Mouse (Mus musculus) kidney, postnatal 36 days (tissue): ENCODE results near the gene Il17d.

Experiments
- DNase-seq, 2 experiments: peaks; one replicate each; pipeline ENCODE4 v3.0.0; 2021 to 2022; ENCODE audit warnings: mixed read lengths in 2 of 2

Gene Il17d

DNA sequence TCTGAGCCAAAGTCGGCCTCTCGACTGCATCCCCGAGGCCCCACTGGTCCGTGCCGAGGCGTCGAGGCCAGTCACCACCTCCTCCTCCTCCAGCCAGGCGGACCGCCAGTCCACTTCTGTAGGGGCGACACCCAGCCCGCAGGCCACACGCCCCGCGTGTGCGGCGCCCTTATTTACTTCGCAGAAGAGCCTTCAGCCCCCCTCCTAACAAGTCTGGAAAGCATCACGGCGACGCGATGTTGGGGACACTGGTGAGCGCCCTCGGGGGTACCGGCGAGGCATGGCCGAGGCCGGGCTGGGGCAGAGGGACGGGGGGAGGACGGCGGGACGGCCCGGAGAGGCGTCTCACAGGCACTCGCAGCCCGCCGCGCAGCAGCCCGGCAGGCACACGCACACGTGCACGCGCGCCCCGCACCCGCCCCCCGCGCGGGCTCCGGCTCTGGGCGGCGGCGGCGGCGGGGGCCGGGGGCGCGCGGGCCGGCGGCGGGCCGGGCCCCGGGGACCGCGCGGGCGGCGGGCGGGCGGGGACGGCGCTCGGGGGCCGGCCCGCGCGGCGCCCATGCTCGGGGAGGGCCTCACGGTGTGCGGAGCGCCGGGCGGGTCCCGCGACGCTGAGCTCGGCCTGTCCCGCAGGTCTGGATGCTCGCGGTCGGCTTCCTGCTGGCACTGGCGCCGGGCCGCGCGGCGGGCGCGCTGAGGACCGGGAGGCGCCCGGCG is at the start of gene Il17d:
TSS of gene Il17d (plus strand) at position 107 of the 717 bp plus-strand sequence.
- DNase-seq: peak in 1 of 2 experiments; percentile 37

DNA sequence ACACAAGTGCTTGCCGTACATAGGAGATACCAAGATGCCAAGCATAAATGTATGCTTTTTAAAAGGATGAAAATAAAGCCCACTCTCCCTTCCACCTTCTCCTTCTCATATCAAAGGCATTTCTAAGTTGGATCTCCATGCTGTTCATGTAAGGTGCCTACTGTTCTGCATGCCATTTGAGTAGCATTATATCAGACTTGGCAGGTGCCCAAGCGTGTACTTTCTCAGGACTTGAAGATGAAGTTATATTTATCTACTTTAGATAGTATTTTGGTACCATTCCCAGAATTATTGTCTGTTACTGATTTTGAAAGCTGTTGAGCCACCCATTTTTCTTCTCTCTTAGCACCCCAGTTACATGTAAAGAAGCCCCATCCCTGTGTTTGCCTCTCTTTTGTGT is 49.5 kb upstream of the Il17d start:
- DNase-seq: no peak

DNA sequence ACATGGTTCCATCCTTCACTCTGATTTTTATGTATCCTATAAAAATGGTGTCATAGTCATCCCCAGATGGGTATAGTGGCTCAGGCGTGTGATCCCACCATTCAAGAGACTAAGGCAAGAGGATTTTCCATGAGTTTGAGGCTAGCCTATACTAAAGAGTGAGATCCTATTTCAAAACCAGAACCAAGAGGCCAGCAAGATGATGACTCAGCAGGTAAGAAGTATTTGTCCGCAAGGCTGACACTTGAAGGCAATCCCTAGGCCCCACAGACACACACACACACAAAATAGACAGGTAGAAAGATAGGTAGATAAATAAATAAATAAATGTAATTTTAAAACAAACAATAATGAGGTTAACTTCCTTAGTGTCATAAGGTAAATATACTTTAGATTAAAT is 42.3 kb upstream of the Il17d start:
- DNase-seq: no peak

DNA sequence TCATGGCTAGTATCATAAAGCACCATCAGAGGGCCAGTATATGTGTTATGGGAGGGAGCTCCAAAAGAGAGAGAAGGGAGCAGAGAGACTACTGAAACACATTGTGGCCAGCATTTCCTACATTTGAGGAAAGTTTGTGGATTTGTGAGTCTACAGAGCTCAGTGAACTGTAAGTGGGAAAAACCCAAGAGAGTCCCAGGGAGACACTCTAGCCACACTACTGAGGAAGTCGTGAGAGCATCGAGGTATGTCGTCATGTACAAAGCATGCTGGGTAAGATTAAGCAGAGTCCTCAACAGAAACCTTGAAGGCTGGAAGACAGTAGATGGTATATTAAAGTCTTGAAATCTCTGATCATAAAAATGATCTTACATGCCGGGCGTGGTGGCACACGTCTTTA is 40.4 kb upstream of the Il17d start:
- DNase-seq: no peak

DNA sequence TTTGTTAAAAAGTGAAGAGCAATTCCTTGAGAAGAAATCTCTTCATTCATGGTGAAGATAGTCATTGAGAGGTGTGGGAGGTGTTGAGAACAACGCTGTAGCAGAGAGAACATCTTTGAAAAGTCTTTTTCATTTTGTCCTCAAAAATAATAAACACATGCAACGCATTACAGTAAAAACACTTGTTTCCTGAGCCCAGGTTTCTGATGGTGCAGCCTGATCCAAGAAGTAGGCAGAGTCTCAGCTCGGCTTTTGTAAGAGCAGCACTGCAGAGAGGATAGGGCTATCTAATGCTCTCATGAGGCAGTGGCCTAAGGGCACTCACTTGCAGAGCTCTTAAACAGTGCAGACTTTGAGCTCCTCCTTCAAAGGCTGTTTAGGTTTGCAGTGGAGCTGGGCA is 34.9 kb upstream of the Il17d start:
- DNase-seq: no peak

DNA sequence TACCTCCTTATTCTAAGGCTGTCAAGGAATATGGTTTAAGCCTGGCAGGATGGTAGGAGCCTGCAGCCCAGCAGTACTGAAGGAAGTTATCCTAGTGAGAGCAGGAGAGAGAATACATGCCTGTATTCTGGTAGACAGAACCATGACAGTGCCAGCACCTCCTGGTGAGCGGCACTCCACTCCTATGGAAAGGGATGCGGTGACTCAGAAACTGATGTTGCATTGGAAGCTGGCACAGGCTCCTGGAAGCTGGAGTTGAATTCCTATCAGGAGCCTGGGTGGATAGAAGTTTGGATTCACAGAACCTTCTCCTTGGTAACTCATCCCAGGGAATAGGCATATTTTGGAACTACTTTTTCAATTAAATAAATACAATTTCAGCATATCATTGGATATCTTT is 30.7 kb upstream of the Il17d start:
- no peak for DNase-seq

DNA sequence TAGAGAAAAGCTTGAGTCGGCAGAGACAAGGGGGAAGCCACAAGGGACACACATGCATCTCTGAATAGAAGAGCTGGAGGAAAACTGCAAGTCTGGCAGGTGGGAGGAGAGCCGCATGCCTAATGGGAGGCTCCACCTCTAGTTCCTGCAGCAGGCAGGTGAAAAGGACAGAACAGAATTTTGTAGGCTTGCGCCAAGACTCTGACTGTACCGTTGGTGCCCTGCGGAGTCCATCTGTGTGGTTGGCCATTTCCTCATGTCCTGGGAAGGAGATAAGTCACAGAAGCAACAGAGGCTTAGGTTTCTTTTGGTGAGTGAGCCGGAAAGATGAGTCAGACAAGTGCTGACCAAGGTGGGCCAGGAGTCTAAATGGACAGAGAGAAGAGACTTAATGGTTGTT is 20.8 kb upstream of the Il17d start:
- DNase-seq: no peak

DNA sequence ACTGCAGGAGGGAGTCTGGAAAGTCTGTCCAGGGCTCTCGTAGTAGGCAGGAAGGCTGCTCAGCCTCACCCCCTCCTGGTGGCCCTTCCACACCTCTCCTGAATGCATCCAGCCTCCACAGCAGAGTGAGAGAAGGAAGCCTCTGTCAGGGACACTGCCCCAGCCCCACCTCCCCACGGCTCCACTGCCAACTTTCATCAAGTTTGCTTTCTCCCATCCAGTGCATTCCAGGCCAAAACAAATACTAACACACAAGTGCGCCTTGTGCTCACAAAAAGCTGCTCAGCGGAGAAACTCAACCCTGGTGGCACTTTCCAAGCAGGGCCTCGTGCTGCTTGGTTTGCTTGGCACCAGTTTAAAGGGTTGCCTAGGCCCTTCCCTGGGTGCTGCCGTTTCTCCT is 15.0 kb upstream of the Il17d start:
- no peak for DNase-seq

DNA sequence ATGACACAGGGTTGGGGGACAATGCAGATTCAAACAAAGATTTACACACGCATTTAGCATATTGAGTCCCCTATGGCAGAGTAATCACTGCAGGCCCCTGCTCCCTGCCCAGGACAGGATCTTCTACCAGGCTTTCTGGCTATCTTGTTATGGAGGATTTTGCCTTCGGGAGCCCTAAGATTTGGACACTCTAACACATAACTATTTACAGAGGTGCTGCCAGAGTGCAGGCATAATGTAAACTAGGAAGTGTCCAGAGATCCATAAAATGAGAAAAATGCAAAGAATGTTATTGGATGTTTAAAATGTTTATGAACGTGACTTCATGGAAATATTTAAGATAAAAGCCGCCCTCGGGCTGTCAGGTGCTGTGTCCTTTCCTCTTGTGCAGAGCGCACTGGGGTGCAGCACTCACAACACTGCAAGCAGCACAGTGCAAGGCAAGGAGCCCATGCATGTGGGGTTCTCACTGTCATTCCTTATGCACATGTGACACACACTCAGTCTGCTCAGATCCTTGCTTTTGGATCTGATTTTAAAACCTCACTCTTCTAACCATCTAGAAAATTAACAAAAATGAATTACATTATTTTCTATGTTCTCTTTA is 9.3 kb upstream of the Il17d start:
- DNase-seq: no peak

DNA sequence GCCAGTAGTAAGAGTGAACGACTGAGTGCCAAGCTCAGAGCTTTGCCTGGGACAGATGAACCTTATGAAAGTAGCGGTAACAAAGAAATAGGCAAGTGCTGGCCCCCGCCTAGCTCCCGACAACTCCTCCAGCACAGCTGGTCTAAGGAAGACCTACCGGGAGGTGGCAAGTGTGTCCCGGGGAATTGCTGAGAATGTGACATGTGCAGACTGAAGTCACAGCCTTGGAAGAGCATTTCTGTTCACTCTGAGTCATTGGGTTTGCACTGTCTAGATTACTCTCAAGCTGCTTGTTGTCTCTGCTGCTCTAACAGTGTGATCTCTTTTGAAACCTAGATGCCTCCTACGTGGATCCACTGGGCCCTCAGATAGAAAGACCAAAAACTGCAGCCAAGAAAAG is 7.6 kb upstream of the Il17d start:
- DNase-seq: no peak

DNA sequence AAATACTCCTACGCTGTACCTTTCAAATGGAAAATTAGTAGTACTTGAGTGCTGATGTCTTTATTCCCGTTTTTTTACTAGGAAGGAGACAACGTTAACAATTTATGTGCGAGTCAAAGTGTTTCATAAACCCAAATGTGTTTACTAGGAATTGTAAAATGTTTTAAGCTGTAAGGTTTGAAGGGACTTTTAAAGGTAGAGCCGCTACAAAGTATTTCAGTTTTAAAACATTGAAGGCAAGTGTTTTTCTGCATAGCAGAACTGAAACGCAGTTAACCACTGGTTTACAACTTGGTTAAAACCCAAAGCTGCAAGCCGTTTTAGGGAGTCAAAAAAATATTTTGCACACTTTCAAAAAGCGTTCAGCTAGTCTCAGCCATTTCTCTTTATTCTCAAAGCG is 815 bp upstream of the Il17d start:
- no peak for DNase-seq

DNA sequence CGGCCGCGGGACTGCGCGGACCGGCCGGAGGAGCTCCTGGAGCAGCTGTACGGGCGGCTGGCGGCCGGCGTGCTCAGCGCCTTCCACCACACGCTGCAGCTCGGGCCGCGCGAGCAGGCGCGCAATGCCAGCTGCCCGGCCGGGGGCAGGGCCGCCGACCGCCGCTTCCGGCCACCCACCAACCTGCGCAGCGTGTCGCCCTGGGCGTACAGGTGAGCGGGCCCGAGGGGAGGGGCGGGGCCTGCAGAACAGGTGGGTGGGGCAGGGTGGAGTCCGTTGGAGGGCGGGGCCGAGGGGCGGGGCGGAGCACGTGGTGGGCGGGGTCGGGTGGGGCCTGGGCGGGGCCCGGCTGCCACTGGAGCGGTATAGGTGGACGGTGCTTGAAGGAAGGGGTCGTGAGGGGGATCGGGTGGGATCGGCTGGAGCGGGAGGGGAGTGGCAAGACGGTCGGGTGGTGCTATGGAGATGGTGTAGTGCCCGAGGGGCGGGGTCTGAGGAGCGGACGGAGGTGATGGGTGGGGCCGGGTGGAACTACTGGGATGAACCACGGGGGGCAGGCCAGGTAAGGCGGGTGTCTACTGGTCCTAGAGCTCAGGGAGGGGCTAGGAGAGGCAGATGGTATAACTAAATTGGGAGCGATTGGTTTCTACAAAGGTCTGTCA is 942 bp downstream of the Il17d start:
- peak; percentile 76 to 86 for DNase-seq

DNA sequence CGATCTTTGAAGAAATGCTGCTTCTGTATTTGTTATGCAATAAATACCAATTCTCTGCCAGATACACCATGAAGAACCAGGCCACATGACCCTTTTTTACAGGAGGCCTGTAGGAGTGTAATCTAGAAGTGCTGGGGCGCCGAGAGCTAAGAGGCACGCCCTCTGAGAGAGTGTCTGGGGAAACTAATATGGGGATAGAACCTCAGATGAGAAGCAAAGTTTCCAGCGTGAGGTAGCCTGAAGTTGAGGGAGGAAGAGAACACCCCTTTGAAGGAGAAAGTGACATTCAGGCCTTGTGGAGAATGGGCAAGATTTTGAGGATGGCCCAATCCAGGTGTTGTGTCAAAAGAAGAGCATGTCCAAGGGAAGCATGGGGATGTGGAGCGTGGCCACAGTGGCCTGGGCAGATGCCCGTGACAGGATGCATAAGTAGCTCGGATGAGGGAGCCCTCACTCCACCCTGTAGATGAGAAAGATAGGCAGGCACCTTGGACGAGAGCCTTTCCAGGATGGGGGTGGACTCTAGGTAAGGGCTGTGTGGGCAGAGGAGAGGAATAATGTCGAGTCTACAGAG is 1.6 kb downstream of the Il17d start:
- no peak for DNase-seq

DNA sequence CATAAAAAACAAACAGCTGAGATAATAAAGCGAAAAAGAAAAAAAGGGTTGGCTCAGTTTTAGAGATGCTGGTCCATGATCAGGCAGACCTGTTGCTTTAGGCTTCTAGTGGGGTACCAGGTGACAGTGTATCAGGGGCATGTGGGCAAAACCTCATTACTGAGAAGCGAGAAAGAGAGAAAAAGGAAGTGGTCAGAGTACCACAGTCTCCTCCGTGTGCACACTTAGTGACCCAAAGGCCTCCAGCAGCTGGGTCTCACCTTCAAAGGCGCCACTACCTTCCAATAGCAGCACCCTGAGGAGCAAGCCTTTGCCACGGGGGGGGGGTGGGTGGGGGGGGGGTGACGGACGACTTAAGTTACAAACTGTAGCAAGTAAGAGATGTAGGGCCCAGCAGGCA is 2.5 kb downstream of the Il17d start:
- DNase-seq: no peak

DNA sequence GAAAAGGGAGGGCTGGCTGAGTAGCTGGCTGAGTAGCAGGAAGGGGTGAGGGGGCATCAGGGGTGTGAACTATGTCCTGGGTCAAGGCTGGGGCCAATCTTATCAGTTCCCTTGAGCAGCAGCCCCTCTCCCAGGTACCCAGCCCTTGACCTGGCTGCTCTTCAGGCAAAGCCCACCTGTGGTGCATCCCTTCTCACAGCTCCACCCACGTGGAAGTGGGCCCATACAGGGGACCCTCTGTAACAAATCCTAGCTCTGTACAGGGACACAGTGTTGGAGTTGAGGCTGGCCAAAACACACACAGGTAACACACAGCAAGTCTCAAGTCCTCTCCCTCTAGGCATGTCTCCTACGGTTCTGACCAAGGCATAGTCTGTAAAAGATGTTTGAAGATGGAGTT is 3.0 kb downstream of the Il17d start:
- no peak for DNase-seq

DNA sequence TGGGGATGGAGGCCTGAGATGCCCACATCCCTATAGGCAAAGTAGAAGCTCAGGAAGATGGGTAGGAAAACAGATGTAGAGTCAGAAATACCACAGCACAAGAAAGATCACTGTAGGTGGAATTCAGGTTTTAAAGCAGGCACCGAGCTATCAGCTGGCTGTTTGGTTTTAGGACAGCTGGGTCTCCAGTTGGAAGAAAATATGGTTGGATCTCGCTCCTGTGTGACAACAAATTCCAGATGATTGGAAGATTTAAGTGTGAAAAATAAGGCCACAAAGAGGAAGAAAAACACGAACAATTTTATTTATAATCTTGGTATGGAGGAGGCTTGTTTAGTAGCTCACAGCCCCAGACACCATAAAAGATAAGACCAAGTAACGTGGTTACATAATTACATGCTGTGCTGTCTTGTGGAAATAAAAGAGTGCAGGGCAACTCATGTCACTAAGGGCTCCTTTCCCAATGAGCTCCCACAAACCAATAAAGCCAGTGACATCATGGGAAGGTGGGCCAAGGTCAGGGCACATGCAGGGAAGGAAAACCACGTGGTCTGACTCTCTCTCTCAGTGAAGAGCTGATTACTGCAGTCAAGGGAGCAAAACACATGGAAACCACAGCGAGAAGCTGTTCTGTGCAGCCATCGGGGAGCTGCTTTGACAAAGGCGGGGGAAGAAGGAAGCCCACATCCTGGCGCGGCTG is 4.7 kb downstream of the Il17d start:
- DNase-seq: no peak

DNA sequence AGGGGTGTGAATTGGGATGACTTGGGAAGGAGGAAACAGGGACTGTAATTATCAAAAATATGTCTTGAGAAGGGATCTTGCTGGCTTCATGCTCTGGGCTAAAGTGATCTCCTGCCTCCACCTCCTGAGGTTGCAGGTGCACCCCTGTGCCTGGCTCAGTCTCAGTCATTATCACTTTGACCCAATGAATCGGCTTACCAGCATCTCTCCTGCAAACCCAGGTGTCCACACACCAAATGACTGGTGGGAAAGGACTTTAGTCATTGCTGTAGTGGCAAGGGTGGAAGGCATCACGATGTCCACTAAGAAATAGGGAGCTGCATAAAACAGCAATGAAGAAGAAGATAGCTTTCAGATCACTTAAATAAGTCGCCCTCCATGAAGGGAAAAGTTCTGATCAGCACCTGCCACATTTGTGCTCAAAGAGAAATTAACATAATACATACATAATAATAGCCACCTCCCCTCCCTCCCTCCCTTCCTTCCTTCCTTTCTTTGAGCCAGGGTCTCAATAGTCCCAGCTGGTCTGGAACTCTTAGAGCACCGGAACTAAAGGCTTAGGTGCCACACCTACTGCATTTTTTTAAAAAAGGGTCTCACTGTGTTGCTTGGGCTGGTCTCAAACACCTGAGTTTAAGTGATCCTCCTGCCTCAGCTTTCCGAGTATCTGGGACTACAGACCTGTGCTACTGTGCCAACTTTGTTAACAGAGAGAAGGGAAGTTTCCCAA is 5.4 kb downstream of the Il17d start:
- DNase-seq: no peak

DNA sequence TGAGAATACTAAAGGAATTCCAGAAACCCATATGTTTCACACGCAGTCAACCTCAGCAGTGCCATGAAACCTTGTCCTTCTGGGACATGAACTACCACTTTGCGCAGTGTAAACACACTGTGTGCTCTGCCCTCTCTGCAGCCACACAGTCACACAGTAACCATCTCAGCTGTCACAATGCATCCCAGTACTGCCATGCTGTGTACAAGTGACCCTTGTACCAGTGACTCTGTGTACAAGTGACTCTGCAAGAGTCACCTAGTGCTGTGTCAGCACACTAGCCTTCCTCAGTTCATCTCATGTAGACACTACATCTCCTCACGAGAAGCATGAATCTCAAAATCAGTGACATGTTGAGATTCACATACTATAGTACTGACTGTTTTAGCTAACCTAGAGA is 8.0 kb downstream of the Il17d start:
- no peak for DNase-seq

DNA sequence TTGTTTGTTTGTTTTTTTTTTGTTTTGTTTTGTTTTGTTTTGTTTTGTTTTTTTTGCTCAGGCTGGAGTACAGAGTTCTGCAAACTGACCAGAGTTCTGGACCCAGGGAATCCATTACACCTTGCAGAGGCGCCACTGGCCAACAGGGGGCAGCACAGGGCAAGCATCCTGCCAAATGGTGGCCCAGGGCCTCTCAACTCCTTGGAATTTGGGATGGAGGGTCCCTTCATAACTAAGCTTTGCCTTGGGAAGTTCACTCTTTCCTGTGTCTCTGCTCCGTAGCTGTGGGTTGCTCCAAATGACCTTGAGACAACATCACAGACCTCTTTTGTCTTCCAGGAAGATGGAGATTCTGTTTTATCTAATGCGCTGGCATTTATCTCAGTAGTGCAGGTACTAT is 8.6 kb downstream of the Il17d start:
- peak; percentile 47 to 84 for DNase-seq

DNA sequence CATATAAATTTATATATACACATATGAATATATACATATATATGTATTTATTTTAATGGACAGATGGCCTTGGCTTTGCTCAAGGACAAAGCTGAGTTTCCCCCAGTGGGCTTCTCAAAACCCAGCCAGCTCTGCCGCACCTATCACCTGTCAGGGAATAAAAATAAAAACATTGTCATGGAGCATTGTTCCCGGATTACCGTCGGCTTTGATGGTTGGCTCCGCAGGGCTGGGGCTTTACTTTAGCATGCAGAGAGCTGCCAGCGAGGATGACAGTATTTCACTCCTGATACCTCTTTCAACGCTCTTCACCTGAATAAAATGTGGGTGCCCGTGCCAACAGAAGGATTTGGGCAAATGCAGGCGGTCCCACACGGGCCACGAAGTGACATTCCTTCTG is 9.3 kb downstream of the Il17d start:
- DNase-seq: no peak

DNA sequence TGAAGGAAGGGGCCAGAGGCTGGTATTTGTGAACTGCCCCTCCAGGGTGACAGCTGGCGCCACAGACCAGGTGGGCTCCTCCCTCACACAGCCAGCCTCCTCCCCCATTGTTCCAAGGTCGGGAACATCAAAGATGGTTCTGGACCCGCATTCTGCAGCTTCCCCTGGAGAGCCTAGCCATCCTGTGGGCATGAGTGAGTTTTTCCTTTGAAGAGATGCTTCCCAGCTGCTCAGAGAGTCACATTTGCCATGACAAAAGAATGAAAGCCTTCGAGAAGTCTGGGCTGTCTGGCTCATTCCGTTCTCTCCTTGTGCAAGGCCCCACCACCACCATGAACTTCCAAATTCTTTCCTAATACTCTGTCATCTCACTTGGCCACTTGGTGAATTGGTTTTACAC is 9.8 kb downstream of the Il17d start:
- DNase-seq: no peak

DNA sequence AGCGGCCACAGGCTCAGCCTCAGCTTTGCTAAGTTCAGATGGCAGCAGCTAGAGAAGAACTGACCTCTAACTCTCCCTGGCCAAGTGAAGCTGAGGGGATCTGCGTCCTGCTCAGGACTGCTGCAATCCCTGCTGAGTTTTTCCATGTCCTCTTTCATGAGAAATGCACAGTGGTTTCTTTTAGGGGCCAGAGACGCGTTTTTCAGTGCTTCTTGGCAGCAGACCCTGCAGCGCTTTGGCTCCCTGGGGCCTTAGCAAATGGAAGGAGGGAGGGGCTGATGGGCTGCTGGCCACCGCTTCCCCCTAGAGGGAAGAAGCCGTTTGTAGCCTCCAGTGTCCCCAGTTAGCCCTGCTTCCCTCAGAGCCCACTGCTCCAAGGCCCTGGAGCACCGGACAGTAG is 10.4 kb downstream of the Il17d start:
- peak; percentile 14 to 28 for DNase-seq

DNA sequence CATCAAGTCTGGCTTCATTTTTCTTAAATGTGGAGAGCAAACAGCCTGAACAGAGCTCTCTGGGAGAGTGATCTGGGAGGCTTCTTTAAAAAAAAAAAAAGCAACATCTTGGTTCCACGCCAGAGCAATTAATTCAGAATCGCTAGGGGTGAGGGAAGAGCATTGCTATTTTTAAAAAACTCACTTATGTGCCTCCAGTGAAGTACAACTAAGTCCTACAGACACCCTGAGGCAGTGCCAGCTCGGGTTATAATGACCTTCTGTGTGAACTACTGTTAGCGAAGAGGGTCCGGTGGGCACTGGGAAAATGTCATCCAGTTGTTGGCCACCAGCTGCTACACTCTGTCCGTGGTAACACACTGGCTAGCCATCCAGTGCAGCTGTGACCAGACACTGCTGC is 11.1 kb downstream of the Il17d start:
- DNase-seq: peak in 1 of 2 experiments; percentile 22
